Mouse (Mus musculus): Measurements from ENCODE around the gene Nkg7.

- TF ChIP-seq CTCF (IDR thresholded peaks at IDR 0.05; ENCODE audit: low read depth) (no peak), EP300 (optimal IDR thresholded peaks at IDR 0.05) (no peak)
These were observed 5.8 kb downstream of the Nkg7 start for GRCm38 (mm10) chr7:43442684-43443083.
